Mouse (Mus musculus): ENCODE results near the gene Rnf114. TPM values are rescaled to one million over a fixed set of nuclear protein-coding genes. Genes with fewer than 3 reads are reported as not detected.

The Rnf114 gene
- total RNA-seq, 1 experiment, result 48.1 TPM

- H3K4me1 ChIP-seq (ENCODE audit: control insufficient read depth in 2 of 2, insufficient read depth in 2 of 2, low read length in 2 of 2, poor library complexity in 1 of 2), result peaks cover 2 to 20% of the 10 kb centered on the region in 2 experiments; a peak in 2 of 4 replicates
These were observed 44.0 kb downstream of the Rnf114 start for GRCm38 (mm10) chr2:167536320-167536945.

DNA sequence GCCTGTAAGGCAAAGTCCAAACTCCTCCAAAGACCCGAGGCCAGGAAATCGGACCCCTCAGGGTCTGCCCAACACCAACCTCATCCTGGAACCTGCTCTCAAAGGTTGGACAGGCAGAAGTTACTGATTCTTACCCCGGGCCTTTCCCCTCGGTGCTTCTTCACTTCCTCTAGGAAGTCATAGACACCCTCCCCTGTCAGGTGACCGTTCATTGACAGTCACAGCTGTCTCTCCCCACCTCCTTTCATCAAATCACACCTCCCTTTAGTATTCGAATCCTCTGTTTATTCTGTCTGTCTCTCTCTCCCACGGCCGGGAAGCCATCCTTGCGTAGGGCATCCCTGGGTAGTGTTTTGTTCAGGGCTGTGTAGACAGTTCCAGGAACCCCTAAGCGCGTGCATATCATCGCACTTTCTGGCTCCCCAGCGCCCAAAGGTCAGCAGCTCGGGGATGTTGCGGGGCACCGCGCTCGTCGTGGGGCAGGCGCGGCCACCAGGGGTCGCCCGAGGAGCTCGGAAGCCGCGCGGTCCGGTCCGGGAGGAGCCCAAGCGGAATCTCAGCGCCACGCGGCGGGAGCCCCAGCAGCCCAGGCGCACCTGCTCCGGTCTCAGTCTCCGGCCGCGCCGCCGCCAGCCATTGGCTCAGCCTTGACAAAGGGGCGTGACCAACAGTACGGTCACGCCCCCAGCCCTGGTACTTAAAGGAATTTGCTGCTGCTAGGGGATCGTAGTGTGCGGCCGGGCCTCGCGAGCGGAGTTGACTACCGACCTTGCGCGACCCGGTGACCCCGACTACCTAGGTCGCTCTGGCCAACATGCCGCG lies 45.2 kb downstream of the Rnf114 start, which contains the start of gene Snai1:
Gene Snai1 (plus strand): TSS at position 720 of the 822 bp plus-strand sequence.
- Histone ChIP-seq H3K4me1 (ENCODE audit: control insufficient read depth in 2 of 2, insufficient read depth in 2 of 2, low read length in 2 of 2, poor library complexity in 1 of 2) (peaks cover 2 to 26% of the 10 kb centered on the region in 2 experiments; a peak in 2 of 4 replicates), H3K27ac (ENCODE audit: insufficient read depth, low read depth, low read length, poor library complexity, severe bottlenecking) (no peak within 1 kb of the TSS), H3K9ac (ENCODE audit: insufficient read depth, low read depth, low read length, poor library complexity, severe bottlenecking) (peak within 1 kb of the TSS; percentile 59), H3K36me3 (ENCODE audit: control insufficient read depth, insufficient read depth, low read length, poor library complexity, severe bottlenecking) (peaks cover 5% of the 10 kb centered on the region; the same call in 1 of the 2 replicates), H3K4me3 (ENCODE audit: insufficient read depth in 1 of 2, low read depth in 1 of 2, low read length in 2 of 2, poor library complexity in 1 of 2, severe bottlenecking in 1 of 2) (peak within 1 kb of the TSS; percentile 68 to 69), H3K9me3 (ENCODE audit: control insufficient read depth, insufficient read depth, low read depth, low read length) (no peaks in the 10 kb centered on the region)
- TF ChIP-seq CHD2 (IDR thresholded peaks at IDR 0.05; ENCODE audit: low read depth, low read length) (no peak), ZNF384 (IDR thresholded peaks at IDR 0.05; ENCODE audit: low read depth, low read length) (no peak), MAFK (IDR thresholded peaks at IDR 0.05; ENCODE audit: insufficient read depth, low read depth, low read length) (peak; percentile 5; the same call in 1 of the 2 replicates), ZC3H11A (IDR thresholded peaks at IDR 0.05; ENCODE audit: borderline replicate concordance, low read depth, low read length) (peak; percentile 67), HCFC1 (IDR thresholded peaks at IDR 0.05; ENCODE audit: borderline replicate concordance, insufficient read depth, low read length) (no peak)
- peak; percentile 96 for DNase-seq (ENCODE audit: low read depth, low spot score)
- in situ Hi-C loops (cut with MboI; ENCODE audit: low sequenced_read_pairs in 2 of 2, unreplicated experiment in 2 of 2), result loop anchor here in 1 of 2 experiments (10.0 kb wide), 2 partner anchors 137 to 357 kb away; no protein-coding TSS in a partner anchor

More at GRCm38 (mm10) chr2:167536320-167536945, 44.0 kb downstream of the Rnf114 start:
- H3K4me3 ChIP-seq (ENCODE audit: insufficient read depth in 1 of 2, low read depth in 1 of 2, low read length in 2 of 2, poor library complexity in 1 of 2, severe bottlenecking in 1 of 2), result no peak overlapping the region
- H3K9me3 ChIP-seq (ENCODE audit: control insufficient read depth, insufficient read depth, low read depth, low read length), result no peaks in the 10 kb centered on the region
- no peaks in the 10 kb centered on the region for H3K36me3 ChIP-seq (ENCODE audit: control insufficient read depth, insufficient read depth, low read length, poor library complexity, severe bottlenecking)
- TF ChIP-seq CHD2 (IDR thresholded peaks at IDR 0.05; ENCODE audit: low read depth, low read length), result no peak
- no peak for TF ChIP-seq HCFC1 (IDR thresholded peaks at IDR 0.05; ENCODE audit: borderline replicate concordance, insufficient read depth, low read length)
- DNase-seq (ENCODE audit: low read depth, low spot score), result no peak
- no peak overlapping the region for H3K9ac ChIP-seq (ENCODE audit: insufficient read depth, low read depth, low read length, poor library complexity, severe bottlenecking)
- in situ Hi-C loops (cut with MboI; ENCODE audit: low sequenced_read_pairs in 2 of 2, unreplicated experiment in 2 of 2), result loop anchor here in 1 of 2 experiments (10.0 kb wide), 2 partner anchors 138 to 358 kb away; no protein-coding TSS in a partner anchor
- no peak overlapping the region for H3K27ac ChIP-seq (ENCODE audit: insufficient read depth, low read depth, low read length, poor library complexity, severe bottlenecking)

GRCm38 (mm10) chr2:167538671-167539306 lies 46.3 kb downstream of the Rnf114 start:
- Histone ChIP-seq H3K4me3 (ENCODE audit: insufficient read depth in 1 of 2, low read depth in 1 of 2, low read length in 2 of 2, poor library complexity in 1 of 2, severe bottlenecking in 1 of 2) (peak overlapping the region in 1 of 2 experiments; percentile 69; a peak in 3 of 4 replicates), H3K9me3 (ENCODE audit: control insufficient read depth, insufficient read depth, low read depth, low read length) (no peaks in the 10 kb centered on the region), H3K27ac (ENCODE audit: insufficient read depth, low read depth, low read length, poor library complexity, severe bottlenecking) (no peak overlapping the region), H3K9ac (ENCODE audit: insufficient read depth, low read depth, low read length, poor library complexity, severe bottlenecking) (0 out of 2 replicates have a peak overlapping the region, but pooled peaks have one; percentile 8), H3K36me3 (ENCODE audit: control insufficient read depth, insufficient read depth, low read length, poor library complexity, severe bottlenecking) (peaks cover 5% of the 10 kb centered on the region; the same call in 1 of the 2 replicates), H3K4me1 (ENCODE audit: control insufficient read depth in 2 of 2, insufficient read depth in 2 of 2, low read length in 2 of 2, poor library complexity in 1 of 2) (peaks cover 2 to 35% of the 10 kb centered on the region in 2 experiments; a peak in 2 of 4 replicates)
- TF ChIP-seq MAFK (IDR thresholded peaks at IDR 0.05; ENCODE audit: insufficient read depth, low read depth, low read length) (no peak), ZNF384 (IDR thresholded peaks at IDR 0.05; ENCODE audit: low read depth, low read length) (no peak), CHD2 (IDR thresholded peaks at IDR 0.05; ENCODE audit: low read depth, low read length) (no peak), ZC3H11A (IDR thresholded peaks at IDR 0.05; ENCODE audit: borderline replicate concordance, low read depth, low read length) (no peak), HCFC1 (IDR thresholded peaks at IDR 0.05; ENCODE audit: borderline replicate concordance, insufficient read depth, low read length) (no peak)
- DNase-seq (ENCODE audit: low read depth, low spot score), result no peak
- in situ Hi-C loops (cut with MboI; ENCODE audit: low sequenced_read_pairs in 2 of 2, unreplicated experiment in 2 of 2), result loop anchor here in 1 of 2 experiments (10.0 kb wide), 2 partner anchors 136 to 356 kb away; no protein-coding TSS in a partner anchor

All from ES-E14 (cell line).